Mouse (Mus musculus) hindbrain, embryonic 16.5 days (tissue): ENCODE data around the gene Tspan31. TPM values are rescaled to one million over a fixed set of nuclear protein-coding genes. Genes with fewer than 3 reads are reported as not detected.

ENCODE experiments used
- ATAC-seq: fragments of 200-750 bp; cut with Nextera tagmentation; 2 replicates; pipeline ENCODE4 v1.8.0; 2017; ENCODE audit warnings: moderate TSS enrichment, moderate library complexity
- H3K27ac ChIP-seq: fragments of 300-500 bp; sonication (generic); 2 replicates; pipeline ENCODE4 v1.5.1; 2014; ENCODE audit warnings: low read depth, mild to moderate bottlenecking, control low read depth, low read length, moderate library complexity
- H3K27me3 ChIP-seq: fragments of 300-500 bp; sonication (generic); replicated peaks from 2 replicates; pipeline ENCODE4 v1.6.1; 2014; ENCODE audit warnings: low read length; ENCODE audit not compliant: control insufficient read depth, insufficient read depth
- H3K36me3 ChIP-seq: fragments of 300-500 bp; sonication (generic); 2 replicates; pipeline ENCODE4 v1.6.1; 2014; ENCODE audit warnings: mild to moderate bottlenecking, low read length, moderate library complexity, mixed read lengths; ENCODE audit not compliant: control insufficient read depth, insufficient read depth
- H3K4me1 ChIP-seq: fragments of 300-500 bp; sonication (generic); 2 replicates; pipeline ENCODE4 v1.6.1; 2014; ENCODE audit warnings: low read depth, low read length; ENCODE audit not compliant: control insufficient read depth, insufficient read depth
- H3K4me2 ChIP-seq: fragments of 300-500 bp; sonication (generic); 2 replicates; pipeline ENCODE4 v1.6.1; 2014; ENCODE audit warnings: mild to moderate bottlenecking, low read length, control low read depth, moderate library complexity
- H3K4me3 ChIP-seq: fragments of 300-500 bp; sonication (generic); 2 replicates; pipeline ENCODE4 v1.5.1; 2014; ENCODE audit warnings: mild to moderate bottlenecking, low read length, control low read depth, moderate library complexity
- H3K9ac ChIP-seq: fragments of 300-500 bp; sonication (generic); 2 replicates; pipeline ENCODE4 v1.6.1; 2014; ENCODE audit warnings: low read depth, mild to moderate bottlenecking, control low read depth, low read length, moderate library complexity
- H3K9me3 ChIP-seq: fragments of 300-500 bp; sonication (generic); 2 replicates; pipeline ENCODE4 v1.6.1; 2014; ENCODE audit warnings: mild to moderate bottlenecking, low read length, moderate library complexity; ENCODE audit not compliant: control insufficient read depth
- WGBS: fragments of 180-500 bp; shearing (Covaris S2); extraction: QIAGEN DNeasy Blood & Tissue Kit; methylation state at CpG from one replicate; pipeline ENCODE4 v1.1.7; 2014; 5-methylcytosine and 5-hydroxymethylcytosine counted together
- polyA plus RNA-seq: library from polyadenylated mRNA; unstranded; fragments of >200 nt; fragmentation: Nextera tagmentation; extraction: Ambion mirVana; gene quantifications from 2 replicates; pipeline ENCODE4 v1.2.1, GENCODE M21; 2015

Tspan31 gene
- polyA plus RNA-seq, 1 experiment from 2014 or later: 123 TPM

GRCm38 (mm10) chr10:127103631-127104030 lies 33.6 kb upstream of the Tspan31 start:
- 79% methylated on average over 7 of the region's 7 CpGs for WGBS

GRCm38 (mm10) chr10:127101151-127101550 lies 31.1 kb upstream of the Tspan31 start:
- Histone ChIP-seq H3K9ac (no peak overlapping the region), H3K4me2 (no peak overlapping the region), H3K4me3 (no peak overlapping the region), H3K4me1 (no peaks in the 10 kb centered on the region), H3K27me3 (no peaks in the 10 kb centered on the region), H3K27ac (no peak overlapping the region), H3K9me3 (no peaks in the 10 kb centered on the region), H3K36me3 (peaks cover 29% of the 10 kb centered on the region)
- WGBS: 87% methylated on average over 6 of the region's 6 CpGs
- no peak for ATAC-seq

More at GRCm38 (mm10) chr10:127103631-127104030, 33.6 kb upstream of the Tspan31 start:
- Histone ChIP-seq H3K27me3 (no peaks in the 10 kb centered on the region), H3K27ac (no peak overlapping the region), H3K9me3 (no peaks in the 10 kb centered on the region), H3K4me2 (no peak overlapping the region), H3K9ac (no peak overlapping the region), H3K4me1 (no peaks in the 10 kb centered on the region), H3K36me3 (peaks cover 10% of the 10 kb centered on the region), H3K4me3 (no peak overlapping the region)
- ATAC-seq: no peak

- H3K4me3 ChIP-seq: no peak overlapping the region
Observed at GRCm38 (mm10) chr10:127100414-127100813, 30.4 kb upstream of the Tspan31 start.

GRCm38 (mm10) chr10:127099868-127100267 lies 29.8 kb upstream of the Tspan31 start:
- no peak overlapping the region for H3K4me2 ChIP-seq
- no peaks in the 10 kb centered on the region for H3K27me3 ChIP-seq
- 94% methylated on average over 15 of the region's 15 CpGs for WGBS
- no peak overlapping the region for H3K9ac ChIP-seq
- no peak overlapping the region for H3K27ac ChIP-seq
- H3K4me1 ChIP-seq: peaks cover 5% of the 10 kb centered on the region; the same call in 1 of the 2 replicates
- H3K36me3 ChIP-seq: peaks cover 36% of the 10 kb centered on the region
- no peak for ATAC-seq
- H3K9me3 ChIP-seq: no peaks in the 10 kb centered on the region
- H3K4me3 ChIP-seq: no peak overlapping the region

More at GRCm38 (mm10) chr10:127100414-127100813, 30.4 kb upstream of the Tspan31 start:
- no peak for ATAC-seq
- 90% methylated on average over 8 of the region's 8 CpGs for WGBS
- H3K27ac ChIP-seq: no peak overlapping the region
- no peaks in the 10 kb centered on the region for H3K27me3 ChIP-seq
- H3K4me2 ChIP-seq: no peak overlapping the region
- no peak overlapping the region for H3K9ac ChIP-seq
- H3K9me3 ChIP-seq: no peaks in the 10 kb centered on the region
- H3K4me1 ChIP-seq: no peaks in the 10 kb centered on the region
- peaks cover 36% of the 10 kb centered on the region for H3K36me3 ChIP-seq

- no peak overlapping the region for H3K27ac ChIP-seq
- H3K27me3 ChIP-seq: no peaks in the 10 kb centered on the region
- H3K9me3 ChIP-seq: no peaks in the 10 kb centered on the region
- no peak for ATAC-seq
- H3K4me3 ChIP-seq: no peak overlapping the region
- no peak overlapping the region for H3K4me2 ChIP-seq
- no peak overlapping the region for H3K9ac ChIP-seq
- H3K36me3 ChIP-seq: peaks cover 36% of the 10 kb centered on the region
- H3K4me1 ChIP-seq: peaks cover 11% of the 10 kb centered on the region; the same call in 1 of the 2 replicates
- 81% methylated on average over 10 of the region's 10 CpGs for WGBS
Observed at GRCm38 (mm10) chr10:127099191-127099590, 29.1 kb upstream of the Tspan31 start.

GRCm38 (mm10) chr10:127098514-127098913 lies 28.4 kb upstream of the Tspan31 start:
- peaks cover 36% of the 10 kb centered on the region for H3K36me3 ChIP-seq
- no peak overlapping the region for H3K4me2 ChIP-seq
- H3K9ac ChIP-seq: no peak overlapping the region
- peaks cover 12% of the 10 kb centered on the region; the same call in 1 of the 2 replicates for H3K4me1 ChIP-seq
- H3K9me3 ChIP-seq: no peaks in the 10 kb centered on the region
- 80% methylated on average over 20 of the region's 20 CpGs for WGBS
- ATAC-seq: no peak
- H3K4me3 ChIP-seq: no peak overlapping the region
- no peak overlapping the region for H3K27ac ChIP-seq
- H3K27me3 ChIP-seq: no peaks in the 10 kb centered on the region

- H3K9me3 ChIP-seq: no peaks in the 10 kb centered on the region
- H3K36me3 ChIP-seq: peaks cover 43% of the 10 kb centered on the region
- ATAC-seq: 0 out of 2 replicates have a peak, but pooled peaks have one; percentile 15
- peak overlapping the region; percentile 54; the same call in 1 of the 2 replicates for H3K27ac ChIP-seq
- peaks cover 14% of the 10 kb centered on the region for H3K27me3 ChIP-seq
- WGBS: 32% methylated on average over 7 of the region's 7 CpGs
- peaks cover 30% of the 10 kb centered on the region for H3K4me1 ChIP-seq
- H3K4me3 ChIP-seq: no peak overlapping the region
- no peak overlapping the region for H3K4me2 ChIP-seq
- no peak overlapping the region for H3K9ac ChIP-seq
Observed at GRCm38 (mm10) chr10:127094382-127094802, 24.3 kb upstream of the Tspan31 start.

- Histone ChIP-seq H3K27ac (no peak overlapping the region), H3K9me3 (no peaks in the 10 kb centered on the region), H3K27me3 (peaks cover 29% of the 10 kb centered on the region), H3K4me2 (no peak overlapping the region), H3K4me1 (peaks cover 30% of the 10 kb centered on the region), H3K9ac (no peak overlapping the region; the same call in 1 of the 2 replicates), H3K36me3 (peaks cover 38% of the 10 kb centered on the region), H3K4me3 (no peak overlapping the region)
- 49% methylated on average over 4 of the region's 4 CpGs for WGBS
- ATAC-seq: no peak
Observed at GRCm38 (mm10) chr10:127092742-127093141, 22.7 kb upstream of the Tspan31 start.

- H3K9me3 ChIP-seq: no peaks in the 10 kb centered on the region
- H3K4me2 ChIP-seq: peak overlapping the region; percentile 39
- WGBS: 13% methylated on average over 34 of the region's 51 CpGs
- no peak overlapping the region for H3K27ac ChIP-seq
- ATAC-seq: peak; percentile 9; the same call in 1 of the 2 replicates
- peaks cover 30% of the 10 kb centered on the region for H3K4me1 ChIP-seq
- peak overlapping the region; percentile 7; the same call in 1 of the 2 replicates for H3K4me3 ChIP-seq
- no peak overlapping the region for H3K9ac ChIP-seq
- H3K36me3 ChIP-seq: peaks cover 38% of the 10 kb centered on the region
- peaks cover 31% of the 10 kb centered on the region for H3K27me3 ChIP-seq
Observed at GRCm38 (mm10) chr10:127091507-127092396, 21.7 kb upstream of the Tspan31 start.
